Mouse (Mus musculus) kidney, adult 2 months (tissue): ENCODE results near the gene Aes. TPM values are rescaled to one million over a fixed set of nuclear protein-coding genes. Genes with fewer than 3 reads are reported as not detected.

ENCODE experiments used
- DNase-seq: peaks from one replicate; pipeline ENCODE4 v3.0.0; 2021
- H3K27ac ChIP-seq: fragments of 200-500 bp; 2 replicates; pipeline ENCODE4 v1.5.1; 2012; ENCODE audit warnings: low read depth, low read length, control low read depth, inconsistent platforms; ENCODE audit not compliant: insufficient read depth
- H3K27me3 ChIP-seq: fragments of 200-500 bp; replicated peaks from 2 replicates; pipeline ENCODE4 v1.6.1; 2012; ENCODE audit warnings: mild to moderate bottlenecking, moderate library complexity, low read length, inconsistent platforms; ENCODE audit not compliant: control insufficient read depth, insufficient read depth
- H3K36me3 ChIP-seq: fragments of 200-500 bp; 2 replicates; pipeline ENCODE4 v1.6.1; 2012; ENCODE audit warnings: mild to moderate bottlenecking, moderate library complexity, low read length, inconsistent platforms; ENCODE audit not compliant: control insufficient read depth, insufficient read depth
- H3K4me1 ChIP-seq: fragments of 200-500 bp; 2 replicates; pipeline ENCODE4 v1.6.1; 2011; ENCODE audit warnings: low read length; ENCODE audit not compliant: control insufficient read depth, insufficient read depth
- H3K4me3 ChIP-seq: fragments of 200-500 bp; 2 replicates; pipeline ENCODE4 v1.5.1; 2011; ENCODE audit warnings: mild to moderate bottlenecking, low read depth, low read length, control low read depth; ENCODE audit not compliant: insufficient read depth
- CTCF ChIP-seq: fragments of 200-500 bp; conservative IDR thresholded peaks from 2 replicates; pipeline ENCODE4 v1.5.1; 2011; ENCODE audit warnings: low read depth, mild to moderate bottlenecking, control low read depth, low read length, moderate library complexity, mixed read lengths; ENCODE audit not compliant: insufficient read depth, insufficient read length
- POLR2A ChIP-seq: fragments of 200-500 bp; IDR thresholded peaks from one replicate; pipeline ENCODE4 v1.6.1; 2011; ENCODE audit warnings: low read depth, low read length, control low read depth
- WGBS: fragments of 180-500 bp; shearing (Covaris S2); methylation state at CpG from one replicate; pipeline ENCODE4 v1.1.7; 2018; 5-methylcytosine and 5-hydroxymethylcytosine counted together
- polyA plus RNA-seq: library from polyadenylated mRNA; depleted of rRNA; stranded (reverse); fragments of >200 nt; gene quantifications from 2 replicates; pipeline ENCODE4 v1.2.3, GENCODE M21; 2012

Gene Aes
- polyA plus RNA-seq, 1 experiment, result 2,250 TPM

GRCm38 (mm10) chr10:81570238-81570800 lies 11.0 kb downstream of the Aes start:
- TF ChIP-seq CTCF (no peak), POLR2A (no peak)
- H3K27ac ChIP-seq, result peak overlapping the region; percentile 70
- no peak for DNase-seq

DNA sequence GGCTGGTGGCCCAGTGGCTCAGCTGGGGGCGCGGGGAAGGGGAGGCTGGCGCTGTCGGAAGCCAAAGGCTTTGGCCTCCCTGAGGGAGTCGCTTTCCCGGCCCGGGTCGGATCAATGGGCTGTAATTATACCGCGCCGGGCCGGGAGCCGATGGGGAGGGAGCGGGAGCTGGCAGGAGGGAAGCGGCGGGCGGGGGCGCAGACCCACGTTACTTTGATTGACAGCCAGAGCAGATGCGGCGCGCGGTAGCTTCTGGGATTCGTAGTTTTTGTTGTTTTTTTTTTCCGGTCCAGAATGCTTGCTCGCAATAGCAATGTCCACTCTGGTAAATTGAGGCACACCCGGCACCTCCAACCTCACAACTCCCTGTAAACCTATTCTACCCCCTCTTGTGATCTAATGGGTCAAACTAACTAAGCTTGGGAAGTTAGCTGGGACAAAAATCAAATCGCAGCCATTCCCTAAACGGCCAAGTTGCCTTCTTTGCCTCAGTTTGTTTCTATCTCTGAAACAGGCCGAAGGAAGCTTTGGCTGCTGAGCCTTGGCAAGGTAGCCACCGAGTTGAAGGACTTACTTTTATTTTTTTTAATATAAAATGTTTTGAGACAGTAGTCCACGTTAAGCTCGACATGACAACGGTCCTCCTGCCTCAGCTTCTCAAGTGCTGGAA lies 11.7 kb downstream of the Aes start:
- Histone ChIP-seq H3K27me3 (no peaks in the 10 kb centered on the region), H3K4me1 (0 out of 2 replicates have a peak, but pooled peaks cover 3% of the 10 kb centered on the region), H3K36me3 (no peaks in the 10 kb centered on the region), H3K4me3 (peak overlapping the region; percentile 43), H3K27ac (peak overlapping the region; percentile 73; the same call in 1 of the 2 replicates)
- peak; percentile 98 for DNase-seq
- no peak for TF ChIP-seq POLR2A
- under 1% methylated on average over 34 of the region's 34 CpGs for WGBS

More at GRCm38 (mm10) chr10:81570238-81570800, 11.0 kb downstream of the Aes start:
- WGBS, result 4% methylated on average over 11 of the region's 11 CpGs
- Histone ChIP-seq H3K4me3 (peak overlapping the region; percentile 41; the same call in 1 of the 2 replicates), H3K36me3 (no peaks in the 10 kb centered on the region; the same call in none of the 2 replicates), H3K4me1 (0 out of 2 replicates have a peak, but pooled peaks cover 3% of the 10 kb centered on the region), H3K27me3 (no peaks in the 10 kb centered on the region)

- peak; percentile 99 for DNase-seq
- H3K27me3 ChIP-seq, result no peaks in the 10 kb centered on the region
- H3K4me3 ChIP-seq, result peak overlapping the region; percentile 43
- peak overlapping the region; percentile 73; the same call in 1 of the 2 replicates for H3K27ac ChIP-seq
- no peaks in the 10 kb centered on the region for H3K36me3 ChIP-seq
- TF ChIP-seq POLR2A, result no peak
- TF ChIP-seq CTCF, result no peak
- 1% methylated on average over 18 of the region's 18 CpGs for WGBS
- 0 out of 2 replicates have a peak, but pooled peaks cover 3% of the 10 kb centered on the region for H3K4me1 ChIP-seq
These were observed 12.2 kb downstream of the Aes start for GRCm38 (mm10) chr10:81571501-81571876.

DNA sequence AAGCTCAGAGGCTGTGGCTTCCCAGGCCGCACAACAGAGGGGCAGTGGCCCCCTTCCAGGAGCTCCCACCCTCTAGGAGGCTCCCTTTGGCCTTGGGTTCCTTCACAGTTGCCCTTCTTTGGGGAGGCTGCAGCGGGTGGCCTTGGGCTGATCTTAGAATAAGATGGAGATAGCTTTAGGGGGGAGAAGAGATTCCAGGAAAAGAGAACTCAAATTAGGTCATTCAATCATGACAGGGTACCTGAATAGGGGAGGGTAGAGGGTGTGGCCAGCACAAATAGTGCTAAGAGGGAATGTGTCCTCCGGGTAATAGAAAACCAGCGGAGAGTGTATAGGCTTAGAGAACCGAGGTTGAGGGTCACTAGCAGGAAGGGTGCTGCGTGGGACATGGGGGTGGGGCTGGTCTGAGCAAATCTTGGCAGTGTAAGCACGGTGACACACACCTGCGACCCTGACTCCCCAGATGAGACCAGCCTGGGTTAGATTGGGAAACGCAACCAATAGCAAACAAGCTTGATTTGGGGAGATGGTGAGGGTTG lies 12.9 kb downstream of the Aes start:
- Histone ChIP-seq H3K27me3 (no peaks in the 10 kb centered on the region), H3K4me3 (no peak overlapping the region), H3K36me3 (no peaks in the 10 kb centered on the region), H3K4me1 (0 out of 2 replicates have a peak, but pooled peaks cover 3% of the 10 kb centered on the region), H3K27ac (0 out of 2 replicates have a peak overlapping the region, but pooled peaks have one; percentile 16)
- peak; percentile 43 for DNase-seq
- WGBS, result 18% methylated on average over 9 of the region's 9 CpGs
- TF ChIP-seq CTCF (no peak), POLR2A (no peak)

DNA sequence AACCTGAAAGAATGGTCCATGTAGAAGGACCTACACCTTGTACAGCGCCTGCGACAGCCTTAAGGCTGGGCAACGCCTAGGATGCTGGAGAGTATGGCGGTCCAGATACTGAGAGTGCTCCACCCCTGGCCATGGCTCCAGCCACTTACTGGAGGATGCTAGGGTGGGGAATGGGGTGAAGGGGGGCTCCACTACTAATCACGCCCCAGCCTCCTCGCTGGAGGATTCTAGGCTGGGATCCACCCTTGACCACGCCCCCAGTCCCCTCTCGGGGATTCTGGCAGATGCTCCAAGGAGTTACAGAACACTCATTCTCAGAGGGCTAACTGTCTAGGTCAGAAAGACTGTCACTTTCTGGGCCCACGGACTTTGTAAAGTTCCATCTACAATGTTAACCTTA lies 13.7 kb downstream of the Aes start:
- H3K27ac ChIP-seq, result no peak overlapping the region
- no peak overlapping the region for H3K4me3 ChIP-seq
- 0 out of 2 replicates have a peak, but pooled peaks cover 3% of the 10 kb centered on the region for H3K4me1 ChIP-seq
- H3K36me3 ChIP-seq, result no peaks in the 10 kb centered on the region
- peak; percentile 36 for DNase-seq
- no peaks in the 10 kb centered on the region for H3K27me3 ChIP-seq
- TF ChIP-seq CTCF (no peak), POLR2A (no peak)
- WGBS, result 57% methylated on average over 9 of the region's 9 CpGs

DNA sequence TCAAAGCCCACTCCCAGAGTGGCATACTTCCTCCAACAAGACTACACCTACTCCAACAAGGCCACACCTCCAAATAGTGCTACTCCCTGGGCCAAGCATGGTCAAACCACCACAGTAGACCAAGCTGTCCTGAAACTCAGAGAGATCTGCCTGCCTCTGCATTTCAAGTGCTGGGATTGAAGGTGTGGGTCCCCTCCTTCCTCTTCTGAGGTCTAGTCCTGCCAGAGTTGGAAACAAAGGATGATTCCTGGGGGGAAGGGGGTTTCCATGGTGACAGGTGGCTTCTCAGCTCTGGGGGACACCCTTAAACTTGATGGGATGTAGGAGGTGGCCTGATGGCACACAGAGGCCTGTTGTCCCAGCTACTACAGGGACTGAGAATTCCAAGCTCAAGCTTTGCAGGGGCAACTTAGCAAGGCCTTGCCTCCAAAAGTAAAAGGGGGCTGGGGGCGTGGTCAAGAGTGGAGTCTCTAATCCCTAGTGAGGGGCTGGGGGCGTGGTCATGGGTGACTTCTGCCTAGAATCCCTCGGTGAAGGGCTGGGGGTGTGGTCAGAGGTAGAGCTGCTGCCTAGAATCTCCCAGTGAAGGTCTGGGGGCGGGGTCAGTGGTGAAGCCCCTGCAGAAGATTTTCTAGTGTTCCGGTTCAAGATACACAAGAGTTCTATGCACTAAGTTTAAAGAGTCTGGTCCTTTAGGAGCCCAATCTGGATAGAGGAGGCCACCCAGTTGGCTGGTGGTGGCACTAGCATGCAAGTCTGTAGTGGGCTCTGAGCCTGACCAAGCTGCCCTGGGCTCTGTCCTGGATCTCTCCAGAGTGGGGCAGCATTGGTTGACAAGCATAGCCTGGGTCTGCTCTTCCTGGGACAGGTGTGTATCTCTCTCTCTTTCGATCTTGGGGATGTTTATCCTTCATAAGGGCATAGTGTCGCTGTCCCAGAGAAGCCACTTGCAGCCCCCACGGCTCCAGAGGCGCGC lies 15.1 kb downstream of the Aes start, which contains the start of gene Tle2:
Gene Tle2, plus strand, starts transcription at position 481 of the 976 bp plus-strand sequence.
- H3K36me3 ChIP-seq, result no peaks in the 10 kb centered on the region
- WGBS, result 49% methylated on average over 10 of the region's 10 CpGs
- peak within 1 kb of the TSS; percentile 62 for H3K4me3 ChIP-seq
- peak within 1 kb of the TSS; percentile 29; the same call in 1 of the 2 replicates for H3K27ac ChIP-seq
- H3K27me3 ChIP-seq, result no peaks in the 10 kb centered on the region
- no peak for TF ChIP-seq POLR2A
- TF ChIP-seq CTCF, result 0 out of 2 replicates have a peak, but pooled peaks have one; percentile 9
- DNase-seq, result no peak
- 0 out of 2 replicates have a peak, but pooled peaks cover 3% of the 10 kb centered on the region for H3K4me1 ChIP-seq
